Mouse (Mus musculus) hindbrain, embryonic 11.5 days (tissue): ENCODE data around the gene Sult2a3. TPM values are rescaled to one million over a fixed set of nuclear protein-coding genes. Genes with fewer than 3 reads are reported as not detected.
"Not testable (repeated sequence)": the region's sequence is repeated elsewhere in the genome, so short reads cannot be mapped to it uniquely, and the experiment has no call there.

ENCODE experiments used
- ATAC-seq: fragments of 200-750 bp; cut with Nextera tagmentation; 2 replicates; pipeline ENCODE4 v1.8.0; 2017; ENCODE audit warnings: mild to moderate bottlenecking, moderate TSS enrichment, moderate library complexity; ENCODE audit not compliant: low FRiP score
- DNase-seq: peaks from one replicate; pipeline ENCODE4 v3.0.0-alpha.2; 2015; ENCODE audit warnings: low spot score
- H3K27ac ChIP-seq: fragments of 300-500 bp; sonication (generic); 2 replicates; pipeline ENCODE4 v1.5.1; 2014; ENCODE audit warnings: mild to moderate bottlenecking, low read depth, low read length
- H3K27me3 ChIP-seq: fragments of 300-500 bp; sonication (generic); 2 replicates; pipeline ENCODE4 v1.6.1; 2014; ENCODE audit warnings: mild to moderate bottlenecking, low read length, moderate library complexity, mixed read lengths; ENCODE audit not compliant: control insufficient read depth, insufficient read depth
- H3K36me3 ChIP-seq: fragments of 300-500 bp; sonication (generic); 2 replicates; pipeline ENCODE4 v1.6.1; 2014; ENCODE audit warnings: mild to moderate bottlenecking, low read length, moderate library complexity, mixed read lengths; ENCODE audit not compliant: control insufficient read depth, insufficient read depth
- H3K4me1 ChIP-seq: fragments of 300-500 bp; sonication (generic); replicated peaks from 2 replicates; pipeline ENCODE4 v1.6.1; 2014; ENCODE audit warnings: low read length, mixed read lengths; ENCODE audit not compliant: control insufficient read depth, insufficient read depth
- H3K4me2 ChIP-seq: fragments of 300-500 bp; sonication (generic); replicated peaks from 2 replicates; pipeline ENCODE4 v1.6.1; 2014; ENCODE audit warnings: mild to moderate bottlenecking, low read depth, low read length
- H3K4me3 ChIP-seq: fragments of 300-500 bp; sonication (generic); 2 replicates; pipeline ENCODE4 v1.5.1; 2014; ENCODE audit warnings: low read depth, low read length
- H3K9ac ChIP-seq: fragments of 300-500 bp; sonication (generic); 2 replicates; pipeline ENCODE4 v1.6.1; 2014; ENCODE audit warnings: low read depth, low read length
- H3K9me3 ChIP-seq: fragments of 300-500 bp; sonication (generic); 2 replicates; pipeline ENCODE4 v1.6.1; 2016; ENCODE audit warnings: low read length; ENCODE audit not compliant: control insufficient read depth
- WGBS: fragments of 180-500 bp; shearing (Covaris S2); extraction: QIAGEN DNeasy Blood & Tissue Kit; methylation state at CpG from one replicate; pipeline ENCODE4 v1.1.7; 2014; 5-methylcytosine and 5-hydroxymethylcytosine counted together
- polyA plus RNA-seq: library from polyadenylated mRNA; unstranded; fragments of >200 nt; fragmentation: Nextera tagmentation; extraction: Ambion mirVana; gene quantifications from 2 replicates; pipeline ENCODE4 v1.2.1, GENCODE M21; 2014

Sult2a3 gene
- not detected in 2 replicates for polyA plus RNA-seq

DNA sequence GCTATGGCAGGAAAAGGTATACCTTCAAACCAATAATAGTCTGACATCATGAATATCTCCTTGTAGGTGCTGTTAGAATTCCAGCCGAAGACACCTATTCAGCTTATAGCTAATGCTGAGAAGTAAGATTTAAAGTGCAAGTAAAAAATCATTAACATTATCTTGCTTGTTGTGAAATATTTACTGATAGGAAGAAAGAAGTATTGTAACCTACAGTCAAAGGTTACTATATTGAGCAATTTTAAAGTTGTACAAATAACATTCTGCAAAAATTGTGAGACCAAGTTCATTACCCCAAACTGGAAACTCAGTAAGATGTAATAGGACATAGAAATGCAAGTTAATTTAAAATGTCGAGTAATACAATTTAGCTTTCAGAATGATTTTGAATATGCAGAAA lies at the start of gene Sult2a3:
TSS of gene Sult2a3 (minus strand) at position 101 of the 400 bp plus-strand sequence.
- DNase-seq (no peak), ATAC-seq (no peak)
- Histone ChIP-seq H3K4me1 (no peaks in the 10 kb centered on the region), H3K4me2 (no peak within 1 kb of the TSS), H3K27ac (no peak within 1 kb of the TSS), H3K36me3 (no peaks in the 10 kb centered on the region), H3K27me3 (no peaks in the 10 kb centered on the region), H3K4me3 (no peak within 1 kb of the TSS), H3K9me3 (no peaks in the 10 kb centered on the region), H3K9ac (no peak within 1 kb of the TSS)
- WGBS = 92% methylated on average over 2 of the region's 2 CpGs

DNA sequence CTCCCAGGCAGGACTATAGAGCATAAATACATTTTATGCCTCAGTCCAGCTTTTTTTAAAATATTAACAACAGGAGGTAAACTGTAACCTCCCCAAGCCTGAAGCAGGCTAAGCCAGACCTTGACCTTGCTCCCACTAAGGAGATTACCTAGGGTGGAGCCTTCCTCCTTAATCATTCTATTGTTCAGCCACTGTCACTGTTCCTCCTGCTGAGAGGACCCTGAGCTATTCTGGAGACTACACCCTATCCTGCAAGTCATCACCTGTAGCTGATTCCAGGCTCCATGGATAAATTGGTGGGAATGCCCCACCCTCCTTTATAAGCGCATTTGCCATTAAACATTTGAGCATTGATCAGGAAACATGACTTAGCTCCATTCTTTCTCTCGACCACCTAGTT lies 2.4 kb downstream of the Sult2a3 start:
- WGBS = 74% methylated on average over 2 of the region's 2 CpGs
- ATAC-seq = no peak
- H3K27ac ChIP-seq = no peak overlapping the region
- H3K9ac ChIP-seq = no peak overlapping the region
- H3K9me3 ChIP-seq = no peaks in the 10 kb centered on the region
- no peak for DNase-seq
- H3K36me3 ChIP-seq = no peaks in the 10 kb centered on the region
- H3K4me3 ChIP-seq = no peak overlapping the region
- no peaks in the 10 kb centered on the region for H3K27me3 ChIP-seq
- no peak overlapping the region for H3K4me2 ChIP-seq
- H3K4me1 ChIP-seq = no peaks in the 10 kb centered on the region

DNA sequence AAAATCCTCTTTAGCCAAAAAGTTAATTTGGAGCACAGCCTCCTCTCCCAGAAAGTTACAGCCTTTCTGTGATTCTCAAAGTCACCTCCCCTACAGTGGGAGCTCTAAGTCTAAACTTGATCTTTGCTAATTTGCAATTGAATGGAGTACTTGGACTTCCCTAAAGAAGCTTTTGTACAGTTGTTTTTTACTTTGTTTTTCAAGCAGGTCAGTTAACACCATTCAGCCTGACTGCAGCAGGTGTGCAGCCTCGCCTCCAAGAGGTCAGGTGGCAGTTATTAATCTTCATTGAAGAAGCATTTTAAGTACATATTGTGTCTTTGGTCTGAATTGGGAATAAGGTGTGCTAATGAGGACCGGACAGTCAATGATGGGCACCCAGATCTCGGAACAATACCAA lies 3.0 kb downstream of the Sult2a3 start:
- H3K4me2 ChIP-seq, H3K4me3 ChIP-seq, H3K9ac ChIP-seq, H3K4me1 ChIP-seq, DNase-seq, ATAC-seq, H3K36me3 ChIP-seq, H3K27ac ChIP-seq, H3K9me3 ChIP-seq, H3K27me3 ChIP-seq: not testable (repeated sequence)
- WGBS = 66% methylated on average over 3 of the region's 3 CpGs

DNA sequence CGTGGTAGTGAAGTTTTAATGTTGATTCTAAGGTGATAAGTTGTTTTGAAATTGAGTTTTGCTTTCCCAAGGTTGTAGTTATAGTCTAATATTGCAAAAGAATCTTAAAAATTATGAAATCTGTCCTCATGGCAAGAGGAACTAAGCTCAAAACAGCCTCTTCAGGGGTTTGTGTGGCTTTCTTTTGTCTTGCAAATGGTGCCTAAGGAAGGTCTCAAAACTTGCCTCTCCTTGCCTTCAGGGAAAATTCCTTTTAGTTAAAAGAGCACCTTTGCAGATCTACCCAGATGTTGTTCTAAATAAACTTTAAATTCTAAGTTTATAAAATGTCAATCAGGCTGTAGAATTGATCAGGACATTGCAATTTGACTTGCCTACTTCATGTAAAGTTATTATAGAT lies 6.1 kb downstream of the Sult2a3 start:
- H3K4me2 ChIP-seq = no peak overlapping the region
- no peaks in the 10 kb centered on the region for H3K4me1 ChIP-seq
- WGBS = 31% methylated on average over 1 of the region's 1 CpGs
- no peak overlapping the region for H3K9ac ChIP-seq
- H3K4me3 ChIP-seq = no peak overlapping the region
- no peaks in the 10 kb centered on the region for H3K9me3 ChIP-seq
- H3K36me3 ChIP-seq = no peaks in the 10 kb centered on the region
- ATAC-seq (no peak), DNase-seq (no peak)
- no peaks in the 10 kb centered on the region for H3K27me3 ChIP-seq
- no peak overlapping the region for H3K27ac ChIP-seq

DNA sequence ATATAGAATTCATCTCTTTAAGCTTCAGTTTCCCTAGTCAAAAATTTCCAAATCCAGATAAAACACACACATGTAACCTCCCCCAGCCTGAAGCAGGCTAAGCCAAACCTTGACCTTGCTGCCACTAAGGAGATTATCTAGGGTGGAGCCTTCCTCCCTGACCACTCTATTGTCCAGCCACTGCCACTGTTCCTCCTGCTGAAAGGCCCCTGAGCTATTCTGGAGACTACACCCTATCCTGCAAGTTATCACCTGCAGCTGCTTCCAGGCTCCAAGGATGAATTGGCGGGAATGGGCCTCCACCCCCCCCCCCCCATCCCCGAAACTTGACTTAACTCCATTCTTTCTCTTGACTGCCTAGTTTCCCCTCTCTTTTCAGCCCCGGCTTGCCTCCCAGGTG lies 8.4 kb downstream of the Sult2a3 start:
- not testable (repeated sequence) for H3K9ac ChIP-seq, H3K27me3 ChIP-seq, H3K4me1 ChIP-seq, ATAC-seq, H3K4me2 ChIP-seq, H3K36me3 ChIP-seq, H3K27ac ChIP-seq, DNase-seq, H3K9me3 ChIP-seq, H3K4me3 ChIP-seq
- 67% methylated on average over 3 of the region's 3 CpGs for WGBS

DNA sequence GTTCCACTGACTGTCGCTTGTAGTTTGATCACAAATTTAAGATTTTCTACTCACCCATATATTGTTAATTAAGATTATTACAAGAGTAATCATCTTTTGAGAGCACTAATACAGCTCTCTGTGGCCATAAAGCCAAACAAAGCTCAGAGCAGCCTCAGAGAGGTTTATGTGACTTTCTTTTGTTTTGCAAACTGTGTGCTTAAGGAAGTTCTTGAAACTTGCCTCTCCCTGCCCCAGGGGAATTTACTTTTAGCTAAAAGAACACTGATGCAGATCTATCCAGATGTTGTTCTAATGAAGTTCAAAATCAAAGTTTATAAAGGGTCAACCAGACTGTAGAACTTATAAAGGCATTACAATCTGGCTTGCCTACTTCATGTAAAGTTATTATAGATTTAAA lies 75.0 kb downstream of the Sult2a3 start:
- ATAC-seq, DNase-seq: not testable (repeated sequence)
- WGBS = 72% methylated on average over 1 of the region's 1 CpGs

DNA sequence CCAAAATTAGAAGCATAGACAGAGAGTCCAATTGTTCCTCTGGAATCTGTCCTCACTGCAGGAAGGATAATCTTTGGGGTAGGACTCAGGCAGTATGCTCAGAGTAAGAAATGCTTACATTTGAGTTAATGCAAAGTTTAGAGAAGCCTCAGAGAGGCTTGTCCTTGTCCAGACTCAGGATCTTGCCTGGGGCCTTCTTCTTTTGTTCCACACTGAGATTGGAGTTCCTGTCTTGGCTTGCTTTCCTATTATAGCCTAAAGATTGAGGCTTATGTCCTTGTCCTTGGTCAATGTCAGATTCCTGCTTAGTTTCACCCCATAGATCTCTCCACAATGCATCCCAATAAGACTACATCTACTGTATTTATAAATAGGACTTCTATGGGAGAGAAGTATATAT lies 92.0 kb downstream of the Sult2a3 start:
- H3K36me3 ChIP-seq, H3K9me3 ChIP-seq, DNase-seq, H3K9ac ChIP-seq, H3K4me1 ChIP-seq, H3K4me2 ChIP-seq, H3K27ac ChIP-seq, ATAC-seq, H3K27me3 ChIP-seq, H3K4me3 ChIP-seq: not testable (repeated sequence)

More for the DNA sequence above, 75.0 kb downstream of the Sult2a3 start:
- H3K36me3 ChIP-seq, H3K27me3 ChIP-seq, H3K4me2 ChIP-seq, H3K9me3 ChIP-seq, H3K4me1 ChIP-seq, H3K9ac ChIP-seq, H3K4me3 ChIP-seq, H3K27ac ChIP-seq: not testable (repeated sequence)

Other genes with a start within 250 kb of the Sult2a3 start
- gene Sult2a4, start 133.4 kb downstream of the Sult2a3 start, polyA plus RNA-seq = not detected in 2 replicates
- not detected in 2 replicates for gene Sult2a6, start 131.8 kb upstream of the Sult2a3 start, polyA plus RNA-seq
- gene Obox8, start 210.5 kb upstream of the Sult2a3 start, polyA plus RNA-seq = not detected in 2 replicates